Mouse (Mus musculus): ENCODE results near the gene Dtx4. TPM values are rescaled to one million over a fixed set of nuclear protein-coding genes. Genes with fewer than 3 reads are reported as not detected.

The Dtx4 gene
- polyA plus RNA-seq, 1 experiment from 2014 or later: 2.7 TPM

GRCm38 (mm10) chr19:12433033-12433432, 68.2 kb downstream of the Dtx4 start:
- Histone ChIP-seq H3K4me2 (no peak overlapping the region), H3K9ac (no peak overlapping the region), H3K27me3 (replicated peaks) (no peaks in the 10 kb centered on the region), H3K4me3 (no peak overlapping the region), H3K4me1 (no peaks in the 10 kb centered on the region), H3K9me3 (replicated peaks) (no peaks in the 10 kb centered on the region), H3K27ac (no peak overlapping the region), H3K36me3 (no peaks in the 10 kb centered on the region)
- ATAC-seq: no peak
- 0% methylated on average over 2 of the region's 2 CpGs for WGBS (ENCODE audit: insufficient replicate concordance)

GRCm38 (mm10) chr19:12427605-12428004, 73.6 kb downstream of the Dtx4 start, which contains the start of gene Pfpl:
Pfpl (plus strand) TSS chr19:12427905.
- ATAC-seq: no peak
- H3K4me2 ChIP-seq: no peak within 1 kb of the TSS
- H3K9ac ChIP-seq: no peak within 1 kb of the TSS
- H3K4me1 ChIP-seq: no peaks in the 10 kb centered on the region
- H3K4me3 ChIP-seq: no peak within 1 kb of the TSS
- no peaks in the 10 kb centered on the region for H3K36me3 ChIP-seq
- H3K27me3 ChIP-seq (replicated peaks): no peaks in the 10 kb centered on the region
- WGBS (ENCODE audit: insufficient replicate concordance): 83% methylated on average over 6 of the region's 6 CpGs
- no peaks in the 10 kb centered on the region for H3K9me3 ChIP-seq (replicated peaks)
- H3K27ac ChIP-seq: no peak within 1 kb of the TSS

- ATAC-seq: no peak
- Histone ChIP-seq H3K4me1 (no peaks in the 10 kb centered on the region), H3K9me3 (replicated peaks) (no peaks in the 10 kb centered on the region), H3K4me2 (no peak overlapping the region), H3K9ac (no peak overlapping the region), H3K27me3 (replicated peaks) (no peaks in the 10 kb centered on the region), H3K4me3 (no peak overlapping the region), H3K27ac (no peak overlapping the region), H3K36me3 (no peaks in the 10 kb centered on the region)
- WGBS (ENCODE audit: insufficient replicate concordance): 69% methylated on average over 5 of the region's 5 CpGs
Measured at GRCm38 (mm10) chr19:12427101-12427500, 74.2 kb downstream of the Dtx4 start.

GRCm38 (mm10) chr19:12421680-12422079, 79.6 kb downstream of the Dtx4 start:
- WGBS (ENCODE audit: insufficient replicate concordance): 58% methylated on average over 1 of the region's 1 CpGs
- Histone ChIP-seq H3K4me3 (no peak overlapping the region), H3K9me3 (replicated peaks) (no peaks in the 10 kb centered on the region), H3K9ac (no peak overlapping the region), H3K4me1 (no peaks in the 10 kb centered on the region), H3K27ac (no peak overlapping the region), H3K27me3 (replicated peaks) (no peaks in the 10 kb centered on the region), H3K36me3 (no peaks in the 10 kb centered on the region), H3K4me2 (no peak overlapping the region)
- ATAC-seq: no peak

- no peaks in the 10 kb centered on the region for H3K4me1 ChIP-seq
- no peak overlapping the region for H3K9ac ChIP-seq
- no peak for ATAC-seq
- no peak overlapping the region for H3K4me2 ChIP-seq
- H3K4me3 ChIP-seq: no peak overlapping the region
- H3K36me3 ChIP-seq: no peaks in the 10 kb centered on the region
- WGBS (ENCODE audit: insufficient replicate concordance): 60% methylated on average over 6 of the region's 6 CpGs
- H3K27me3 ChIP-seq (replicated peaks): no peaks in the 10 kb centered on the region
- H3K27ac ChIP-seq: no peak overlapping the region
- no peaks in the 10 kb centered on the region for H3K9me3 ChIP-seq (replicated peaks)
Measured at GRCm38 (mm10) chr19:12420555-12420954, 80.7 kb downstream of the Dtx4 start.

GRCm38 (mm10) chr19:12418312-12418711, 82.9 kb downstream of the Dtx4 start:
- H3K4me1 ChIP-seq: no peaks in the 10 kb centered on the region
- ATAC-seq: no peak
- no peaks in the 10 kb centered on the region for H3K27me3 ChIP-seq (replicated peaks)
- no peaks in the 10 kb centered on the region for H3K36me3 ChIP-seq
- WGBS (ENCODE audit: insufficient replicate concordance): 52% methylated on average over 3 of the region's 3 CpGs
- no peak overlapping the region for H3K4me3 ChIP-seq
- no peak overlapping the region for H3K9ac ChIP-seq
- H3K9me3 ChIP-seq (replicated peaks): no peaks in the 10 kb centered on the region
- no peak overlapping the region for H3K4me2 ChIP-seq
- no peak overlapping the region for H3K27ac ChIP-seq

- Histone ChIP-seq H3K9me3 (replicated peaks) (no peaks in the 10 kb centered on the region), H3K27ac (no peak within 1 kb of the TSS), H3K27me3 (replicated peaks) (no peaks in the 10 kb centered on the region), H3K4me1 (no peaks in the 10 kb centered on the region), H3K4me3 (no peak within 1 kb of the TSS), H3K36me3 (no peaks in the 10 kb centered on the region), H3K9ac (no peak within 1 kb of the TSS), H3K4me2 (no peak within 1 kb of the TSS)
- no peak for ATAC-seq
Measured at GRCm38 (mm10) chr19:12417361-12417760, 83.9 kb downstream of the Dtx4 start, which contains the start of gene Olfr1441. Olfr1441 (plus strand) TSS chr19:12417433.

Other genes starting within 250 kb of the Dtx4 start
- gene Olfr235, start 240.4 kb downstream of the Dtx4 start, polyA plus RNA-seq (2016; fragmentation: Nextera tagmentation; extraction: Ambion mirVana): not detected in 2 replicates
- gene Olfr1434, start 221.6 kb downstream of the Dtx4 start, polyA plus RNA-seq (2016; fragmentation: Nextera tagmentation; extraction: Ambion mirVana): not detected in 2 replicates
- not detected in 2 replicates for gene Olfr1436, start 202.3 kb downstream of the Dtx4 start, polyA plus RNA-seq (2016; fragmentation: Nextera tagmentation; extraction: Ambion mirVana)
- gene Olfr1437, start 176.4 kb downstream of the Dtx4 start, polyA plus RNA-seq (2016; fragmentation: Nextera tagmentation; extraction: Ambion mirVana): not detected in 2 replicates
- not detected in 2 replicates for gene Olfr1438-ps1, start 165.5 kb downstream of the Dtx4 start, polyA plus RNA-seq (2016; fragmentation: Nextera tagmentation; extraction: Ambion mirVana)
- not detected in 2 replicates for gene Olfr1440, start 114.2 kb downstream of the Dtx4 start, polyA plus RNA-seq (2016; fragmentation: Nextera tagmentation; extraction: Ambion mirVana)
- gene Olfr1441, start 84.0 kb downstream of the Dtx4 start, polyA plus RNA-seq (2016; fragmentation: Nextera tagmentation; extraction: Ambion mirVana): not detected in 2 replicates
- gene Pfpl, start 73.5 kb downstream of the Dtx4 start, polyA plus RNA-seq (2016; fragmentation: Nextera tagmentation; extraction: Ambion mirVana): not detected in 2 replicates
- gene Mpeg1, start 40.7 kb downstream of the Dtx4 start, polyA plus RNA-seq (2016; fragmentation: Nextera tagmentation; extraction: Ambion mirVana): 0.63 and 0.76 TPM in 2 replicates
- 34.1 and 35.4 TPM in 2 replicates for gene Fam111a, start 44.3 kb upstream of the Dtx4 start, polyA plus RNA-seq (2016; fragmentation: Nextera tagmentation; extraction: Ambion mirVana)
- gene Gm4952, start 98.5 kb upstream of the Dtx4 start, polyA plus RNA-seq (2016; fragmentation: Nextera tagmentation; extraction: Ambion mirVana): 0.57 and 0.68 TPM in 2 replicates
- 0.33 TPM in 1 of 2 replicates, not detected in the other for gene Glyat, start 131.9 kb upstream of the Dtx4 start, polyA plus RNA-seq (2016; fragmentation: Nextera tagmentation; extraction: Ambion mirVana)
- gene Olfr1442, start 169.0 kb upstream of the Dtx4 start, polyA plus RNA-seq (2016; fragmentation: Nextera tagmentation; extraction: Ambion mirVana): not detected in 2 replicates
- not detected in 2 replicates for gene Olfr1443, start 176.7 kb upstream of the Dtx4 start, polyA plus RNA-seq (2016; fragmentation: Nextera tagmentation; extraction: Ambion mirVana)
- 0.38 and 0.44 TPM in 2 replicates for gene Keg1, start 194.3 kb upstream of the Dtx4 start, polyA plus RNA-seq (2016; fragmentation: Nextera tagmentation; extraction: Ambion mirVana)

All from liver, embryonic 12.5 days (tissue).